Mouse (Mus musculus): ENCODE data around the gene Prkg1.

- TF ChIP-seq CTCF (IDR thresholded peaks at IDR 0.05; ENCODE audit: low read depth, low read length) (peak; percentile 63; the same call in 1 of the 2 replicates), POLR2A (IDR thresholded peaks at IDR 0.05; ENCODE audit: extremely low read depth, insufficient read depth, low read length) (no peak)
Measured at GRCm38 (mm10) chr19:31342150-31342549, 422.7 kb downstream of the Prkg1 start.
